In genomic region chr15:96547256-96548195, GRCm38 (mm10) we compare ENCODE assay signal across 7 mouse cellular contexts.
DNase-seq lines count a peak whose midpoint lies in the region; ATAC-seq and TF ChIP-seq lines count a peak whose summit lies in the region.

No protein-coding gene starts in this region.

- TF ChIP-seq POLR2A in lung, adult 2 months (IDR thresholded peaks at IDR 0.05; ENCODE audit: borderline replicate concordance, extremely low read depth, low read depth, low read length), result no peak

- peak overlapping the region; percentile 9; the same call in 1 of the 2 replicates for H3K4me2 ChIP-seq in embryonic facial prominence, embryonic 15.5 days (replicated peaks)

- WGBS in embryonic facial prominence, embryonic 15.5 days, result 33% methylated on average over 21 of the region's 21 CpGs
- WGBS in lung, adult 2 months, result 50% methylated on average over 21 of the region's 21 CpGs

- peak; percentile 43 for DNase-seq in layer of hippocampus, adult 11-12 months (ENCODE audit: low spot score)
- no peak for DNase-seq in layer of hippocampus, adult 9-10 months (ENCODE audit: low spot score)
- DNase-seq in heart, postnatal 4 days, result peak; percentile 37
- DNase-seq in lung, adult 2 months, result peak; percentile 41
- DNase-seq in right cerebral cortex, postnatal 4 days, result peak; percentile 42
- DNase-seq in spleen, adult 12 weeks (ENCODE audit: low spot score), result no peak

- peaks cover 11% of the 10 kb centered on the region; the same call in 1 of the 2 replicates for H3K4me1 ChIP-seq in embryonic facial prominence, embryonic 15.5 days
- peaks cover 2% of the 10 kb centered on the region; the same call in 1 of the 2 replicates for H3K4me1 ChIP-seq in lung, adult 2 months (ENCODE audit: control insufficient read depth, insufficient read depth, low read length)

- ATAC-seq in embryonic facial prominence, embryonic 15.5 days (ENCODE audit: insufficient number of reproducible peaks, low FRiP score, low TSS enrichment, low read depth), result no peak

- no peak overlapping the region for H3K4me3 ChIP-seq in embryonic facial prominence, embryonic 15.5 days (replicated peaks)
- no peak overlapping the region for H3K4me3 ChIP-seq in lung, adult 2 months (replicated peaks; ENCODE audit: extremely low read depth, low read depth, low read length)

- peak overlapping the region; percentile 49 for H3K27ac ChIP-seq in embryonic facial prominence, embryonic 15.5 days (replicated peaks)

- H3K9me3 ChIP-seq in embryonic facial prominence, embryonic 15.5 days (replicated peaks), result no peaks in the 10 kb centered on the region

- H3K36me3 ChIP-seq in embryonic facial prominence, embryonic 15.5 days, result no peaks in the 10 kb centered on the region

- no peaks in the 10 kb centered on the region for H3K27me3 ChIP-seq in embryonic facial prominence, embryonic 15.5 days

- TF ChIP-seq CTCF in lung, adult 2 months (IDR thresholded peaks at IDR 0.05; ENCODE audit: insufficient read depth, low read length), result no peak

- no peak overlapping the region for H3K9ac ChIP-seq in embryonic facial prominence, embryonic 15.5 days

Comparison
In these comparisons a context has a peak if more than half of its experiments do, and no peak if none do; other contexts are left out.
1. DNase-seq: peak in layer of hippocampus, adult 11-12 months (single experiment), heart, postnatal 4 days (single experiment), lung, adult 2 months (single experiment) and right cerebral cortex, postnatal 4 days (single experiment); none in layer of hippocampus, adult 9-10 months (single experiment) and spleen, adult 12 weeks (single experiment).